Mouse (Mus musculus) megakaryocyte-erythroid progenitor cell, adult 5-6 weeks (primary cell): ENCODE data around the gene Fat3. TPM values are rescaled to one million over a fixed set of nuclear protein-coding genes. Genes with fewer than 3 reads are reported as not detected.

Source experiments
- ATAC-seq: replicated peaks from 2 replicates; pipeline ENCODE4 v1.8.0; 2016; ENCODE audit warnings: mild to moderate bottlenecking, inconsistent platforms; ENCODE audit not compliant: severe bottlenecking, poor library complexity, low FRiP score, low TSS enrichment
- total RNA-seq, 2 experiments: library from RNA; stranded (forward) in 1 of 2; stranded (reverse) in 1 of 2; fragments of 200-1000, 215-1000 nt in 1 of 2; fragments of >200 nt in 1 of 2; fragmentation: Nextera tagmentation in 1 of 2; gene quantifications; 2 replicates each; pipeline ENCODE4 v1.2.3; 2014 to 2017

Fat3 gene
- total RNA-seq, 2 experiments from 2014 or later, result 0.13 TPM; not detected in 1

- no peak for ATAC-seq
Observed at GRCm38 (mm10) chr9:15930928-15931443, 570.1 kb downstream of the Fat3 start.

GRCm38 (mm10) chr9:15928331-15928730 lies 572.8 kb downstream of the Fat3 start:
- no peak for ATAC-seq

GRCm38 (mm10) chr9:15927378-15928083 lies 573.6 kb downstream of the Fat3 start:
- no peak for ATAC-seq

GRCm38 (mm10) chr9:15925237-15925636 lies 575.8 kb downstream of the Fat3 start:
- no peak for ATAC-seq

GRCm38 (mm10) chr9:15920271-15920670 lies 580.8 kb downstream of the Fat3 start:
- no peak for ATAC-seq

- ATAC-seq, result no peak
Observed at GRCm38 (mm10) chr9:15919373-15920005, 581.6 kb downstream of the Fat3 start.

GRCm38 (mm10) chr9:15916600-15916999 lies 584.5 kb downstream of the Fat3 start:
- no peak for ATAC-seq

- ATAC-seq, result no peak
Observed at GRCm38 (mm10) chr9:15912735-15913134, 588.4 kb downstream of the Fat3 start.

GRCm38 (mm10) chr9:15909397-15910113 lies 591.5 kb downstream of the Fat3 start:
- ATAC-seq, result no peak

- ATAC-seq, result no peak
Observed at GRCm38 (mm10) chr9:15903948-15904750, 596.9 kb downstream of the Fat3 start.

GRCm38 (mm10) chr9:15898112-15898511 lies 603.0 kb downstream of the Fat3 start:
- no peak for ATAC-seq

GRCm38 (mm10) chr9:15886756-15887155 lies 614.3 kb downstream of the Fat3 start:
- no peak for ATAC-seq

- ATAC-seq, result no peak
Observed at GRCm38 (mm10) chr9:15880754-15881153, 620.3 kb downstream of the Fat3 start.

GRCm38 (mm10) chr9:15880160-15880603 lies 620.9 kb downstream of the Fat3 start:
- ATAC-seq, result peak; percentile 75

- no peak for ATAC-seq
Observed at GRCm38 (mm10) chr9:15874506-15875160, 626.5 kb downstream of the Fat3 start, which contains the start of gene Mtnr1b. TSS of gene Mtnr1b (minus strand) at chr9:15874556.

GRCm38 (mm10) chr9:15870013-15870412 lies 631.1 kb downstream of the Fat3 start:
- no peak for ATAC-seq

- no peak for ATAC-seq
Observed at GRCm38 (mm10) chr9:15869456-15869855, 631.6 kb downstream of the Fat3 start.

- ATAC-seq, result no peak
Observed at GRCm38 (mm10) chr9:15866280-15867072, 634.6 kb downstream of the Fat3 start.
